Mouse (Mus musculus): ENCODE measurements at regions not wholly inside any gene's neighbourhood (a gene's known extent, or its start where the extent isn't known, plus 50 kb on each side); places are given as distances from the start of the nearest gene placed in this dataset.

GRCm38 (mm10) chr2:46443061-46443685 is 1326.0 kb upstream of the Zeb2 start:
- Histone ChIP-seq H3K36me3 (ENCODE audit: inconsistent target) (no peaks in the 10 kb centered on the region), H3K4me3 (ENCODE audit: inconsistent target) (no peak overlapping the region), H3K79me2 (ENCODE audit: inconsistent target) (no peaks in the 10 kb centered on the region), H3K27ac (peak overlapping the region; percentile 98)
- WGBS (ENCODE audit: missing documents) = 23% methylated on average over 6 of the region's 6 CpGs

- 86% methylated on average over 6 of the region's 6 CpGs for WGBS (ENCODE audit: missing documents)
- no peaks in the 10 kb centered on the region for H3K36me3 ChIP-seq (ENCODE audit: inconsistent target)
- H3K79me2 ChIP-seq (ENCODE audit: inconsistent target) = no peaks in the 10 kb centered on the region
- H3K27ac ChIP-seq = peak overlapping the region; percentile 98
- no peak overlapping the region for H3K4me3 ChIP-seq (ENCODE audit: inconsistent target)
These were observed 1325.4 kb upstream of the Zeb2 start for GRCm38 (mm10) chr2:46442576-46442975.

GRCm38 (mm10) chr2:46441927-46442326 is 1324.7 kb upstream of the Zeb2 start:
- Histone ChIP-seq H3K36me3 (ENCODE audit: inconsistent target) (no peaks in the 10 kb centered on the region), H3K4me3 (ENCODE audit: inconsistent target) (no peak overlapping the region), H3K27ac (peak overlapping the region; percentile 98), H3K79me2 (ENCODE audit: inconsistent target) (no peaks in the 10 kb centered on the region)
- WGBS (ENCODE audit: missing documents) = 79% methylated on average over 8 of the region's 8 CpGs

- no peak overlapping the region for H3K4me3 ChIP-seq (ENCODE audit: inconsistent target)
- 87% methylated on average over 5 of the region's 5 CpGs for whole genome bisulfite sequencing (ENCODE audit: missing documents)
These were observed 1324.2 kb upstream of the Zeb2 start for GRCm38 (mm10) chr2:46441348-46441747.

GRCm38 (mm10) chr2:46440038-46440437 is 1322.8 kb upstream of the Zeb2 start:
- WGBS (ENCODE audit: missing documents) = 92% methylated on average over 2 of the region's 2 CpGs
- H3K27ac ChIP-seq = no peak overlapping the region
- no peaks in the 10 kb centered on the region for H3K79me2 ChIP-seq (ENCODE audit: inconsistent target)
- no peaks in the 10 kb centered on the region for H3K36me3 ChIP-seq (ENCODE audit: inconsistent target)
- H3K4me3 ChIP-seq (ENCODE audit: inconsistent target) = no peak overlapping the region

More at GRCm38 (mm10) chr2:46441348-46441747, 1324.2 kb upstream of the Zeb2 start:
- Histone ChIP-seq H3K36me3 (ENCODE audit: inconsistent target) (no peaks in the 10 kb centered on the region), H3K79me2 (ENCODE audit: inconsistent target) (no peaks in the 10 kb centered on the region), H3K27ac (peak overlapping the region; percentile 98)

- H3K27ac ChIP-seq = no peak overlapping the region
- H3K36me3 ChIP-seq (ENCODE audit: inconsistent target) = no peaks in the 10 kb centered on the region
- 100% methylated on average over 1 of the region's 1 CpGs for WGBS (ENCODE audit: missing documents)
These were observed 1301.1 kb upstream of the Zeb2 start for GRCm38 (mm10) chr2:46418281-46418680.

GRCm38 (mm10) chr2:46402373-46403114 is 1285.3 kb upstream of the Zeb2 start:
- Histone ChIP-seq H3K79me2 (ENCODE audit: inconsistent target) (no peaks in the 10 kb centered on the region), H3K4me3 (ENCODE audit: inconsistent target) (no peak overlapping the region), H3K27ac (no peak overlapping the region), H3K36me3 (ENCODE audit: inconsistent target) (no peaks in the 10 kb centered on the region)
- WGBS (ENCODE audit: missing documents) = no CpG with 5 or more reads among the region's 1 CpGs

More at GRCm38 (mm10) chr2:46418281-46418680, 1301.1 kb upstream of the Zeb2 start:
- Histone ChIP-seq H3K79me2 (ENCODE audit: inconsistent target) (no peaks in the 10 kb centered on the region), H3K4me3 (ENCODE audit: inconsistent target) (no peak overlapping the region)

- WGBS (ENCODE audit: missing documents) = 88% methylated on average over 2 of the region's 2 CpGs
- H3K4me3 ChIP-seq (ENCODE audit: inconsistent target) = no peak overlapping the region
- H3K36me3 ChIP-seq (ENCODE audit: inconsistent target) = no peaks in the 10 kb centered on the region
- H3K79me2 ChIP-seq (ENCODE audit: inconsistent target) = no peaks in the 10 kb centered on the region
- no peak overlapping the region for H3K27ac ChIP-seq
These were observed 1277.0 kb upstream of the Zeb2 start for GRCm38 (mm10) chr2:46394161-46394560.

- Histone ChIP-seq H3K36me3 (ENCODE audit: inconsistent target) (no peaks in the 10 kb centered on the region), H3K27ac (no peak overlapping the region), H3K4me3 (ENCODE audit: inconsistent target) (no peak overlapping the region), H3K79me2 (ENCODE audit: inconsistent target) (no peaks in the 10 kb centered on the region)
- WGBS (ENCODE audit: missing documents) = 70% methylated on average over 3 of the region's 3 CpGs
These were observed 1255.8 kb upstream of the Zeb2 start for GRCm38 (mm10) chr2:46372847-46373461.

GRCm38 (mm10) chr2:46371755-46372154 is 1254.6 kb upstream of the Zeb2 start:
- H3K27ac ChIP-seq = peak overlapping the region; percentile 64
- H3K36me3 ChIP-seq (ENCODE audit: inconsistent target) = no peaks in the 10 kb centered on the region
- WGBS (ENCODE audit: missing documents) = 31% methylated on average over 1 of the region's 1 CpGs
- no peak overlapping the region for H3K4me3 ChIP-seq (ENCODE audit: inconsistent target)
- no peaks in the 10 kb centered on the region for H3K79me2 ChIP-seq (ENCODE audit: inconsistent target)

GRCm38 (mm10) chr2:46370949-46371348 is 1253.8 kb upstream of the Zeb2 start:
- 6% methylated on average over 5 of the region's 5 CpGs for WGBS (ENCODE audit: missing documents)
- H3K79me2 ChIP-seq (ENCODE audit: inconsistent target) = no peaks in the 10 kb centered on the region
- no peaks in the 10 kb centered on the region for H3K36me3 ChIP-seq (ENCODE audit: inconsistent target)
- H3K4me3 ChIP-seq (ENCODE audit: inconsistent target) = no peak overlapping the region
- peak overlapping the region; percentile 64 for H3K27ac ChIP-seq

GRCm38 (mm10) chr2:46368882-46369281 is 1251.7 kb upstream of the Zeb2 start:
- no peak overlapping the region for H3K27ac ChIP-seq
- H3K36me3 ChIP-seq (ENCODE audit: inconsistent target) = no peaks in the 10 kb centered on the region
- WGBS (ENCODE audit: missing documents) = 94% methylated on average over 4 of the region's 4 CpGs
- H3K4me3 ChIP-seq (ENCODE audit: inconsistent target) = no peak overlapping the region
- H3K79me2 ChIP-seq (ENCODE audit: inconsistent target) = no peaks in the 10 kb centered on the region

GRCm38 (mm10) chr2:46366135-46366485 is 1248.9 kb upstream of the Zeb2 start:
- no peaks in the 10 kb centered on the region for H3K36me3 ChIP-seq (ENCODE audit: inconsistent target)

GRCm38 (mm10) chr2:46365428-46366134 is 1248.4 kb upstream of the Zeb2 start:
- no peaks in the 10 kb centered on the region for H3K36me3 ChIP-seq (ENCODE audit: inconsistent target)
- peak overlapping the region; percentile 97 for H3K27ac ChIP-seq
- H3K79me2 ChIP-seq (ENCODE audit: inconsistent target) = no peaks in the 10 kb centered on the region
- WGBS (ENCODE audit: missing documents) = 43% methylated on average over 4 of the region's 4 CpGs
- no peak overlapping the region for H3K4me3 ChIP-seq (ENCODE audit: inconsistent target)

More at GRCm38 (mm10) chr2:46366135-46366485, 1248.9 kb upstream of the Zeb2 start:
- Histone ChIP-seq H3K79me2 (ENCODE audit: inconsistent target) (no peaks in the 10 kb centered on the region), H3K27ac (peak overlapping the region; percentile 97), H3K4me3 (ENCODE audit: inconsistent target) (no peak overlapping the region)
- WGBS (ENCODE audit: missing documents) = 86% methylated on average over 3 of the region's 3 CpGs

Data from macrophage (primary cell).